Mouse (Mus musculus) central nervous system, embryonic 11.5 days (tissue): Measurements from ENCODE around the gene Ccdc33. TPM values are rescaled to one million over a fixed set of nuclear protein-coding genes. Genes with fewer than 3 reads are reported as not detected.

ENCODE experiments used
- polyA plus RNA-seq: library from polyadenylated mRNA; depleted of rRNA; stranded (reverse); fragments of >200 nt; gene quantifications from 2 replicates; pipeline ENCODE4 v1.2.3, GENCODE M21; 2012; rRNA removed

Ccdc33 gene
- polyA plus RNA-seq: 0.46 and 0.95 TPM in 2 replicates

GRCm38 (mm10) chr9:58118671-58119070, at the start of gene Ccdc33:
Gene Ccdc33 (minus strand): TSS chr9:58118823.

GRCm38 (mm10) chr9:58063531-58063930, 55.1 kb downstream of the Ccdc33 start, which contains the start of gene Stra6:
Gene Stra6 (plus strand): TSS chr9:58063788.

GRCm38 (mm10) chr9:58005753-58006461, 112.7 kb downstream of the Ccdc33 start, which contains the start of gene Cyp11a1:
Gene Cyp11a1 (plus strand): TSS chr9:58006411.

Other genes with a start within 250 kb of the Ccdc33 start
- gene Ubl7, start 207.8 kb downstream of the Ccdc33 start, polyA plus RNA-seq: 58.9 and 69.7 TPM in 2 replicates
- 7.3 and 8.1 TPM in 2 replicates for gene Sema7a, start 178.7 kb downstream of the Ccdc33 start, polyA plus RNA-seq
- 0.07 and 0.19 TPM in 2 replicates for gene Cyp11a1, start 112.4 kb downstream of the Ccdc33 start, polyA plus RNA-seq
- 8.5 and 31.3 TPM in 2 replicates for gene Stra6, start 55.0 kb downstream of the Ccdc33 start, polyA plus RNA-seq
- 18.4 and 84.2 TPM in 2 replicates for gene Islr, start 85.5 kb upstream of the Ccdc33 start, polyA plus RNA-seq
- gene Islr2, start 85.5 kb upstream of the Ccdc33 start, polyA plus RNA-seq: 63.3 and 90.2 TPM in 2 replicates
- 9.8 and 16.8 TPM in 2 replicates for gene Pml, start 131.0 kb upstream of the Ccdc33 start, polyA plus RNA-seq
- 45.6 and 61.9 TPM in 2 replicates for gene Stoml1, start 134.3 kb upstream of the Ccdc33 start, polyA plus RNA-seq
- 9.1 and 19.7 TPM in 2 replicates for gene Loxl1, start 194.4 kb upstream of the Ccdc33 start, polyA plus RNA-seq